Mouse (Mus musculus) CD4-positive, CD25-positive, alpha-beta regulatory T cell, adult 4 months (primary cell): Measurements from ENCODE around the gene Ufd1. TPM values are rescaled to one million over a fixed set of nuclear protein-coding genes. Genes with fewer than 3 reads are reported as not detected.
"Not testable (repeated sequence)": the region's sequence is repeated elsewhere in the genome, so short reads cannot be mapped to it uniquely, and the experiment has no call there.

Source experiments
- ATAC-seq: one replicate; pipeline ENCODE4 v1.8.0; 2017
- polyA plus RNA-seq, 2 experiments: library from polyadenylated mRNA; unstranded; fragments of 100-300 nt; shearing (Covaris generic); gene quantifications; one replicate each; pipeline ENCODE4 v1.2.1; 2017

Gene Ufd1
- polyA plus RNA-seq, 2 experiments from 2014 or later, result 118 to 162 TPM

DNA sequence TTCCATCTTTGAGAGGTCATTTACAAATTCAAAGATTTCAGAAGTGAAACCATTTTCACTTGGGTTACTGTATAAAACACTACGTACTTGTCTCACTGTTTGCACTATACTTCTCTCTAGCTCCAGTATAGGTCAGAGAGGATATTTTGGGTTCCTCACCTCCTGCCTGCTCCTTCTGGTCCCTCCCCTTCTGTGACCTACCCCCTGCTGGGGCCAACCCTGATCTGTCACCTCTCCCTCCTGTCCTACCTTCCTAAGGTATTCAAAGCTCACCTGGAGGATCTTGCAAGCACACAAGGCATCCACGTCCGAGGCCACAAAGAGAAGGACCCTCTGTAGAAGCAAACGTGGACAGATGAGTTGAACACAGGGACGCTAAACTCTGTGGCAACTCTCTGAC lies 547 bp upstream of the Ufd1 start:
- ATAC-seq, result no peak

DNA sequence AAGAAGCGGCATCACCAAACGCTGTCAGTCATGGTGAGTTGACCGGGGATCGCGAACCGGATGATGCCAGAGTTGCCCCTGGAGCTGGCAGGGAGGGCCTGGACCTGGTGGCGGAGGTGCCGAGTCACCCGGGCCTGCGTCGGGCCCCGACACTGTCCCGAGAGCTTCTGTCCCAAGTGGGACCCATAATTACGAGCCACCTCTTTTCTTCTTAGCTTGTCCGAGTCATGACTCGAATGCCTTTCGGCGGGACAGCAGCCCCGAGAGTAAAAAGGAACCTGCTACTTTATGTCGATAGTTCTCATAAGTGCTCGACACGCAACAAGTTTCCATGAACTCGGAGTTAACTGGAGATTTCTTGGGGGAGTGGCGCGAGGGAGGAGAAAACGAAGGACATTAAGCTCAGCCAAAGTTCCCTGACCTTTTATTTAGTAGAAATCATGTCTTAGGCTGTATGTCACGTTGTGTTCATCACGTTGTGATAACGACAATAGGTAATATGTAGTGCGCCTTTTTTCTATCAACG lies 869 bp downstream of the Ufd1 start:
- no peak for ATAC-seq

DNA sequence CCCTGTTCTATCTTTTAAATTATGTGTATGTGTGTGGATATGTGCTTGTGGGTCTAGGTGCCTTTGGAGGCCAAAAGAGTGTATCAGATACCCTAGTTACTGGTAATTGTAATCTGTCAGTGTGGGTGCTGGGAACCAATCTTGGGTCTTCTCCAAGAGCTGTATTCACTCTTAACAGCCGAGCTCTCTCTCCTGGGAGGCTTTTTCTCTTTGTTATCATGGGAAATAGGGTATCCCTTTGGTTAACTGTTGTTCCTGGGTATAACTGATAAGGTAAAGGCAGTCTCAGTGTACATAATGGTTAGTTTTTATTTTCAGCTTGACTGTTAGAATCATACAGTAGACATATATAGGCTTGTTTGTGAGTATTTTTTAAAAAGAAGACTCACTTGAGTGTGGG lies 10.8 kb downstream of the Ufd1 start:
- no peak for ATAC-seq

DNA sequence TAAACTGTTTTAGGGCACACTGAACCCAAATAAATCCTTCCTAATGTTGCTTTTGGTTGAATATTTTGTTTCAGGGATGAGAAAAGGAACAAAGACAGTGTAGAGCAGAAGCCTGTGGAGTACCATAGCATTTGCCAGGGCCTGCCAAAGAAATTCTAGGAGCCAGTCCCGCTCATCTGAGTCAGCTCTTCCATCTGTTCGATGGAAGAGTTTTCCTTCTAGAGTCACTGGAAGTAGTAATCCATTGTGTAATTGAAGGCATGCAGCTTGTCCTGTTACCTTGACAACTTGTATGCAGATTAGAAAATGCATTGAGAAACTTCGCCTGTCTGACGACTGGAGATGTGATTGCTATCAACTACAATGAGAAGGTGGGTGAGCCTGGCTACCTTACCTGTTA lies 11.3 kb downstream of the Ufd1 start:
- ATAC-seq, result no peak

DNA sequence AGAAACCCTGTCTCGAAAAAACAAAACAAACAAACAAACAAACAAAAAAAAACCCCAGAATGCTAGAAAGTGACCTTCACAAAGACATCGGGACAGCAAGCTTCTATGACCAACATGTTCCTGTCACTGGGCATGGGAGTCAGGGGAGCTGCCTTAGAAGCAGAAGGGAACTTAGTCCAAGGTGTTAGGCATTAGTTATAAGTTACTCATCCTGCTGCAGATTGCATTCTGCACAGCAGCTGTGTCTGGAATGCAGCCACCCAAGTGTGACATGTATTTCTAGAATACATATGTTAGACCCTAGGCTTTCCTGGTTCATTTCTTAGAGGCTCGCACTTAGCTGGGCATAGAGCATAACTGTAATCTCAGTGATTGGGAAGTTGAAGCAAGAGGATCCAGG lies 17.1 kb downstream of the Ufd1 start:
- no peak for ATAC-seq

DNA sequence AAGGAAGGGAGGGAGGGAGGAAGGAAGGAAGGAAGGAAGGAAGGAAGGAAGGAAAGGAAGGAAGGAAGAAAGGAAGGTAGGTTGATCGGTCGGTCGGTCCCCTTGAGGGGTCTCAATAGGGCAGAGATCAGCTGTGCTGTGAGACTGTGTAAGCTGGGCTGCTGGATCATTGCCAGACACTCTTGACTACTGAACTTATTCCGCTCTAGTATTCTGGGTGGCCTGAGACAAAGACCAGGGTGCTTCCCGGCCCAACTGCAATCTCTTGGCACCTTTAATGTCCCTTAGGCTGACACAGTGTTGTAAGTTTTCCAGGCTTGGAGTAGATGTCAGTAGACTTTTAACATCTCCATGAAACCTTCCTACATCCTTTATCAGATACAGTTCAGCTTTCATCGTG lies 17.5 kb downstream of the Ufd1 start:
- ATAC-seq, result no peak

DNA sequence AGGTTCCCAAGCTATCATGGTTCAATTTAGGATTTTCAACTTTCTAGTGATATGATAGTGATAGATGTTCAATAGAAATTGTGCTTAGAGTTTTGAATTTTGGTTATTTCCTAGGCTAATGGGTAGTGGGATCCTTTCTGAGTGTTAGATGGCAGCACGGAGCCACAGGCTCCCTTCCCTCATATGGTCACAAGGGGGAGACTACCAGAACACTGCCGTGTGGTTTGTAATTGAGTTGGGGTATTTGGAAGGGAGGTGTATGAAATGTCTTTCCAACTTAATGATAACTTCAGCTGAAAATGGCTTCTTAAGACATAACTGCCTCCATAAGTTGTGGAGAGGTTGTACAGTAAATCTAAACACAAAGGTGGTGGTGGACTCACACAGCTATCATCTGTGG lies 21.9 kb downstream of the Ufd1 start:
- no peak for ATAC-seq

DNA sequence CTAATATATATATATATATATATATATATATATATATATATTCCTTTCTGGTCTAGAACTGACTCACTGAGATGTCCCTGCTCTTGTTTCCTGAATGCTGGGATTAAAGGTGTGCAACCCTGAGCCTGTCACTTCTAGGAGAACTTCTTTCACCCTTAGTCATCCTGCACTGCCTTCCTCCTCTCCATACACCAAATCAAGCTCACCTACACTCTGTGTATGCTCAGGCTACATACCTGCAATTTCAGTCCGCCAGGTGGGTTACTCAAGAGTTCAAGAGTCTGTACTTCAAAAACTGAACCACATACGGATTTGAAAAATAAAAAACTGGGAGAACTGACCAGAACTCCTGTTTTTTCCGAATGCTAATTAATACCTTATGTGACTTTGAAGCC lies 24.5 kb downstream of the Ufd1 start:
- peak; percentile 40 for ATAC-seq

DNA sequence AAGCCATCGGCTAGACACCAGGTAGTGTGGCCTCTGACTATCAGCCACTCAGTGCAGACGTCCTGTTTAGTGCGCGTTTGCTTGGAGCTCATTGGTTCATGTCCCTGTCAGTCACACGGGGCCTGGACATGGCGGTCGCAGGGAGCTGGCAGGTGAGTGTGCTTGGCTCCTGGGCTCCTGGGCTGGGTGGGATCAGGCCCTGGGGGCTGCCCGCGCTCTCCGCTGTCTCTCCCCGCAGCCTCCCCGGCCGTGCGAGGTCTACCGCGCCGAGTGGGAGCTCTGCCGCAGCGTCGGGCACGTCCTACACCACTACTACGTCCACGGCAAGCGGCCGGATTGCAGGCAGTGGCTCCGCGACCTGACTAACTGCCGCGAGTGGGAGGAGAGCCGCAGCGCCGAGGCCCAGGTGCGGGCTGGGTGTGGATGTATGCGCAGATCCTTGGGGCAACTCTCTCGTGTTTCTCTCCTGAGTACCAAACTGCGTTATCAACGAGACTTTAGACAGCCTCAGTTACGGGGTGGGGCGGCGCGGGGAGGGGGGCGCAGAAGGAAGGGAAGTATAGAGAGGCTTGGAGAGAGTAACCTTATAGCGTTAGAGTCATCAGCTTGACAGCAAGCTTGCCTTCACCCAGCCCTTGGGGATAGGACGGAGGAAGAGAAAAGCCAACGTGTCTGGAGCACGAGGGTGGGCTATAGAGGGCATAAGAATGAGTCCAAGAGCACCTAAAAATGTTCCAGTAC lies 25.1 kb downstream of the Ufd1 start, which contains the start of the genes 2510002D24Rik and Gm28539:
Gene 2510002D24Rik, plus strand, starts transcription at position 111 of the 741 bp plus-strand sequence.
Gene Gm28539, plus strand, starts transcription at position 117 of the 741 bp plus-strand sequence.
- peak; percentile 99 for ATAC-seq

DNA sequence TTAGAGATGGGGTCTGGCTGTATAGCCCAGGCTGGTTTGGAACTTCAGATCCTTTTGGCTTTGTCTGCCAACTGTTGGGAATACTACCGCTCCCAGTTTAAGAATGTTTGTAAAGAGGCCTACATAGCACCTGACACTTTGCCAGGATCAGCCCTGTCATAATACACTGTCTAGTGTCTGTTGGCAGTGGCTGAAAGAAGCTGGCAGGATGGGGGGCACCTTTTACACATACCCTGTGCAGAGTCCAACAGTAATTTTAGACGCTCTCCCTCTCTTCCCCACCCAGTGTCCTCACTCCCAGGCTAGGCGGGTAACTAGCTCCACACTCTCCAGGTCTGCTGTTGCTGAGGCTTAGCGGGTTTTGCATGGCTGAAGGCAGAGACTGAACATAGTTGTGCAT lies 26.8 kb downstream of the Ufd1 start:
- no peak for ATAC-seq

DNA sequence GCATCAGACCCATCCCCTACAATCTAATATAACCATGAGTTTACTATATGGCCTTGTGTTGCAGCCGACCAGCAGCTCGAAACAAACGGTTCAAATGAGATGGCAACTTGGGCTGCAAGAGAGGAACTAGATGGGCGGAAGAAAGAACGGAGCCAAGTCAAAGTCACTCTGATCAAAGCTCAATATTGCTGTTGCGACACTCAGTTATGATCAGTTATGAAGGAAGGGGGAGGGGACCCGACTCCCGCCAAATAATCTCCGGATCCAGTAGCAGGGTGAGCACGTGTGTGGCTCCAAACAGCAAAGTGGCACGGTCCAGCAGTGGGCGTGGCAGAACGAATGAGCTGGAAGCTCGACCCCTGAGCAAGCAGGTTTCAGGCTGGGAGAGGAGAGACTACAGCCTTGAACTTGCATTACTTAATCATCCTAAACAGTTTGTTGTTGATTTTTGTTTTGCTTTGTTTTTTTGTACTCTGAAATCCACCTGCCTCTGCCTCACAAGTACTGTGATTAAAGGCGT lies 34.8 kb downstream of the Ufd1 start:
- ATAC-seq, result no peak

DNA sequence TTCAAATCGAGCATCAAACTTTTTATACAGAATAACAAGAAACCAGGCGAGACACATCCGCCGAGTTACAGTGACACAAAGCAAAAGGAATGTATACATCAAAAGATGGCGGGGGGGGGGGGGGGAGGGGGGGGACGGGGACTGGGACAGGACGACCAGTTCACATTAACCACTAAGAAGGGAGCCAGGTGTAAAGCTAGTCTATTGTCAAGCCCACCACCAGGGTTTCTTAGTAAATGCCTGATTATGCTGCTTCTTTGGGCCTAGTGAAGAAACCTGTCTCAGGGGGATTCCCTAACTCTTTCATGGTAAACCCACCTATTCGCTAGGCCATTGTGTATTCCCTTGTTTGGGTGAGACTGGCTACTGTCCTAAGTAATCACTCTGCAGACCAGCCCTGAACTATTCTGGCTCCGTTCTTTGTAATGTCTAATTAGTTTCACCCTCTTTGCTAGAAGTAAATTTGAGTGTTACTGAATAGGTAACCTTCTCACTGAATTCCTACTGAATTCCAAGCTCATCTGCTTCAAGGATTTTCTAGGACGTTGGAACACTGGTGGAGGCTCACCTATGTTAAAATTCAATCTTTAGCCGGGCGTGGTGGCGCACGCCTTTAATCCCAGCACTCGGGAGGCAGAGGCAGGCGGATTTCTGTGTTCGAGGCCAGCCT lies 38.1 kb downstream of the Ufd1 start:
- ATAC-seq, result not testable (repeated sequence)

DNA sequence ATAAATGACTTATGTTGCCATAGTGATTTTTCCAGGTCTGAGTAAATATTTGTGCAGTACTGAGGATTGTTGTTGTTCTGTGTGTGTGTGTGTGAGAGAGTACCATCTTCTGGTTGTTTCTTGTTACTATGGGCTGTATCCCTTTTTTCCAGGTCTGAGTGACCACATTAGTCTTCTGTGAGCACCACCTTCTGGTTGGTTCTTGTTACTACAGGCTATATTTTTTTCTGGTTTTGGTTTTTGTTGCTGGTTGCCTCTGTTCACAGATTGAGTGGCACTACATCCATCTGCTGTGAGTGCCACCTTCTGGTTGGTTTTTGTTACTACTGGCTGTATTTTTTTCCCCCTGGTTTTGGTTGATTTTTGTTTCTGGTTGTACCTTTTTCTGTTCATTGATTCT lies 47.0 kb downstream of the Ufd1 start:
- peak; percentile 71 for ATAC-seq

DNA sequence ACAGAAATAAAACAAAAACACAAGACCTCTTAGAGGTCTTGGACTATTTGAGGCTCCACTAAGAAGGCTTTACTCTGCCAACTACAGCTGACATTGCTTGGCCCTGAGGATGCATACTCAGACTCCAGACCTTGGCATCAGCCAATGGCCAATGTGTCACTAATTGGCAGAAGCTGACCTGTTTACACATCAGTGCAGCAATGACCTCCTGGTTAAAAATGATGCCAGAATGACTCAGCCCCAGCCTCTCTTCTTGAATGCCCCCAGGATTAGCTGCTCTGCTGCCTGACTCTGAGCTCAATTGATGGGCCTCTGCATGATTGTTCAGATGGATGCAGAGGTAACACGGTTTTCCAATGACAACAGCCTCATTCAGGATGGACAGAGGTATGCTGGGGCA lies 48.6 kb downstream of the Ufd1 start:
- no peak for ATAC-seq

DNA sequence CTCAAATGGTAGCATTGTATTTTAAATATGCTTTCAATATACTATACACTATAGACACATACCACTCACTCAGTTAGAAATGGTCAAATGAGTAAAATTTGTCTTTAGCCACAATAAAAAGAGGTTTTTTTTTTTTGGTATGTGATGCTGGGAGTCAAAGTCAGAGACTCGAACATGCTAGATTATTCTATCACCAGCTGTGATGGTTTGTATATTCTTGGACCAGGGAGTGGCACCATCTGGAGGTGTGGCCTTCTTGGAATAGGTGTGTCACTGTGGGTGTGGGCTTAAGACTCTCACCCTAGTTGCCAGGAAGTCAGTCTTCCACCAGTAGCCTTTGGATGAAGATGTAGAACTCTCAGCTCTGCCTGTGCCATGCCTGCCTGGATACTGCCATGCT lies 58.9 kb downstream of the Ufd1 start:
- ATAC-seq, result not testable (repeated sequence)

DNA sequence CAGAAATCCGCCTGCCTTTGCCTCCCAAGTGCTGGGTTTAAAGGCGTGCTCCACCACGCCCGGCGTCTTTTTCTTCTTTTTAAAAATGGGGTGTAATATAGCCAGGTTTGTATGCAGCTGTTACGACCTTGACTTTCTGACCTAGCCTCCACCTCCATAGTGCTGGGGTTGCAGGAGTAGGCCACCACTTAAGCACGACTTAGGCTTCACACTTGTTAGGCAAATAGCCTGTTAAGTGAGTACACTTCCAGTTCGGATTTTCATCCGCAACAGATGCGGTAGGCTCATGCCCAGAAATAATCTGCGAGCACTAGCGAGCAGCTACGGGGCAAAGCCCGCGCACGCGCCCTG lies 64.5 kb downstream of the Ufd1 start:
- peak; percentile 0 for ATAC-seq

DNA sequence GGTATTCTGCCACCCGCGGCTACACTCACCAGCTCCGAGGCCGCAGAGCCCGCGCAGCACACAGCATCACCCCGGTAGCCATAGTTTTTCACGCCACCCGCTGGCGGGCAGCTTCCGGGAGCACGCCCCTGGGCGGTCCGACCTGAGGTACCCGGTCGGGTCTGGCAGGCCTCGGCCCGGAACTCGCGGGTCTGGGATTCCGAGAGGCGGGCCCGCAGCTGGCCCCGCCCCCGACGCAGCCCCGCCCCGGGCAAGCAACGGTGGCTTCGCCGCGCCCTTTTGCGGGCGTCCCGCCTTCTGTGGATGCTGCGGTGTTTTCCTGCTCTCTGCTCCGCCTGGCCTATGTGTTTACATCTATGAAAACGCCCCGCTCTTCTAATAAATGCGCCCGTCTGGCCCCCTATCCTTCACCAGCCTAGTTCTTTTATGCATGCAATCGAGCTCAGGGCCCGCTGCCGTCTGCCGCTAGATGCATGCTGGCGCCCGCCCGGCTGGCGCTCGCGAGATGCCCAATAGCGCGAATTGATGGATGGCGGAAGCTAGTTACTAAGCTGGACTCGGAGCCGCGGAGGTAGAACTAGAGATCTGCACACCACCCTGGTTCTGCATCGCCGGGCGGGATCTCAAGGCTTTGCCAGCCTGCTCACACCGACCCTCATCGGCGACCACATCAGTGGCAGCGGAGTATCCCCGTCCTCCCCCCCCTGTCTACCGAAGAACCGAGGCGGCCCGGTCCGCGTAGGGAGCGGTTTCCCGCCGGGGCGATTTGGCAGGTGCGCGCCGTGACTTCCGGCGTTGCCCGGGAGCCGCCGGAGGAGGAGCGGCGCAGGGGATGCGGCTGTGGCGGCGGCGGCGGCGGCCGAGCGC lies 65.1 kb downstream of the Ufd1 start, which contains the start of the genes Mrpl40 and Hira:
Gene Mrpl40, minus strand, starts transcription at position 421 of the 867 bp plus-strand sequence.
Gene Hira, plus strand, starts transcription at position 596 of the 867 bp plus-strand sequence.
- ATAC-seq, result peak; percentile 77

DNA sequence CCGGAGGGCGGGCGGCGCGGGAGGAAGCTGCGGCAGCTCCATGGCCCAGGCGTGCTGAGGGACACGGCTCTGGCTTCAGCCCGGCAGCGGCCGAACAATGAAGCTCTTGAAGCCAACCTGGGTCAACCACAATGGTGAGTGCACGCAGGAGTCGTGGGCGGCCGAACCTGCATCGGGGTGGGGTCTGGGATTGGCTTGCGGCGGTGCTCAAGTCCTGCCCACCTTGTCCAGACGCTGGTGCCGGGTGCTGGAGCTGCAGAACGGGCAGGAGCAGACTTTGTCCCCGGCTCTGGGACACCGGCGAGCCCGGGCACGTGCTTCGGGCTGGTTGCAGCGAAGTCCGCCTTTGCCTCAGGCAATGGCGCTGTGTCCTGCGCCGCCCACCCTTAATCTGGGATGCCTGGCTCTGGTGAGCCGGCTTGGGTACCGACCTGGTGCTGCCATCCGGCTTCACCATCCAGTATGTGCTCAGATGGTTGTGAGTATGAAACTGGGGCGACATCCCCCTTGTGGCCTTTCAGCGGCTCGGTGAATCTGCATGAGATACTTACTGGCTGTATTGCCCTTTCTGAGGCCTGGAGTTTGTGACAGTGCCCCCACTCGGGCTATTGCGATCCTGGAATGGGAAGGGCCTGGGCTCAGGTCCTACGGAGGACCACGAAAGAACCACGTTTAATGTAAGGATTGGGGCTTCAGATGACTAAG lies 66.0 kb downstream of the Ufd1 start:
- ATAC-seq, result peak; percentile 42

DNA sequence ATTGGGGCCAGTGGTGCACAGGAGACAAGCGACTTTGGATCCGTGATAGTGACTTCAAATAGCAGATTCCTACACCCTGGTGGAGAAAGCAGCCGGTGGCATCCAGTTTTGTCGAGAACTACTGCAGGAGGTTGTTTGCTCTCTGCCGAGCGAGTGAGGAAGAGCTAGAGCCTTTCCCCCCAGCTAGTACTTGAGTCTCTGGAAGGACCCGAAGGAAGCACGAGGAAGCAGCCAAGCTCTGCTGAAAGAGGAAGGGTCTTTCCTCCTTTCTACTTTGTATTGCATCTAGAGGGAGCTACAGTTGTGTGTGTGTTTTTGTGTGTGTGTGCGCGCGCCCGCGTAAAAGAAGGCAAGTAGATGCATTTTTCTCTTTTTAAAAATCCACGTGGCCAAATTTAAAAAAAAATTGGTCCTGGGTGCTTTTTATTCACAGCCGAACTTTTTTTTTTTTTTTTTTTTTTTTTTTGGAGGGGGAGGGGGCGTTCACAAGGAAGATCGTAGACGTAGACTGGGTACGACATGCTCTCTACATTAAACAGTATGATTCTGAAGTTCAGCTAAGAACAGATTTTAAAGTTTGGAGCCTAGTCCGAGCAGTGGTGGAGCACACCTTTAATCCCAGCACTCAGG lies 66.6 kb downstream of the Ufd1 start:
- ATAC-seq, result peak; percentile 11

DNA sequence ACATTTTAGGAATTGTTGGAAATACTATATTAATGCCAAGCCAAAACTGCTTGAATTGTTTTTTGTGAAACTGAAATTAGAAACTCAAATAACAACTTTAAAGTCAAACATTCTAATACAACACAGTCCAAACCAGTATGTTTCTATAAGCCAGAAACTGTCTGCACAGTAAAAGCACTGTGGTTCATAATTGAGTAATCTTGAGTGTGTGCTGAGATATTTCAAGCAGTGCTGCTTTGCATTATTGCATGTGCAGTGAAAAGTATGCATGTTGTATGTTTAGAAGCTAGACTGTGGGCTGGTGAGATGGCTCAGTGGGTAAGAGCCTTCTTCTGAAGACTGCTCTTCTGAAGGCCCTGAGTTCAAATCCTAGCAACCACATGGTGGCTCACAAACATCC lies 72.5 kb downstream of the Ufd1 start:
- no peak for ATAC-seq
